Mouse (Mus musculus) lung, postnatal 0 days (tissue): ENCODE data around the gene Sirt6. TPM values are rescaled to one million over a fixed set of nuclear protein-coding genes. Genes with fewer than 3 reads are reported as not detected.

Source experiments
- ATAC-seq: fragments of 200-750 bp; cut with Nextera tagmentation; 2 replicates; pipeline ENCODE4 v1.8.0; 2017; ENCODE audit warnings: moderate library complexity
- DNase-seq: peaks from one replicate; pipeline ENCODE4 v3.0.0-alpha.2; 2016; ENCODE audit warnings: low spot score
- H3K27ac ChIP-seq: fragments of 300-500 bp; sonication (generic); 2 replicates; pipeline ENCODE4 v1.5.1; 2014; ENCODE audit warnings: antibody characterized with exemption, mild to moderate bottlenecking, low read length, mixed read lengths
- H3K27me3 ChIP-seq: fragments of 300-500 bp; sonication (generic); replicated peaks from 2 replicates; pipeline ENCODE4 v1.6.1; 2014; ENCODE audit warnings: low read length, mixed read lengths; ENCODE audit not compliant: insufficient read depth
- H3K36me3 ChIP-seq: fragments of 300-500 bp; sonication (generic); 2 replicates; pipeline ENCODE4 v1.6.1; 2014; ENCODE audit warnings: low read length, mixed read lengths; ENCODE audit not compliant: insufficient read depth
- H3K4me1 ChIP-seq: fragments of 300-500 bp; sonication (generic); 2 replicates; pipeline ENCODE4 v1.6.1; 2014; ENCODE audit warnings: antibody characterized with exemption, low read depth, low read length, mixed read lengths; ENCODE audit not compliant: insufficient read depth
- H3K4me2 ChIP-seq: fragments of 300-500 bp; sonication (generic); replicated peaks from 2 replicates; pipeline ENCODE4 v1.6.1; 2014; ENCODE audit warnings: low read depth, mild to moderate bottlenecking, low read length, moderate library complexity, mixed read lengths
- H3K4me3 ChIP-seq: fragments of 300-500 bp; sonication (generic); 2 replicates; pipeline ENCODE4 v1.5.1; 2014; ENCODE audit warnings: low read depth, low read length
- H3K9ac ChIP-seq: fragments of 300-500 bp; sonication (generic); replicated peaks from 2 replicates; pipeline ENCODE4 v1.6.1; 2014; ENCODE audit warnings: low read depth, mild to moderate bottlenecking
- H3K9me3 ChIP-seq: fragments of 300-500 bp; sonication (generic); 2 replicates; pipeline ENCODE4 v1.6.1; 2016; ENCODE audit warnings: low read length, mixed read lengths
- CTCF ChIP-seq: IDR thresholded peaks from 2 replicates; pipeline ENCODE4 v1.5.1; 2016; ENCODE audit warnings: antibody characterized with exemption, mild to moderate bottlenecking
- EP300 ChIP-seq: IDR thresholded peaks from 2 replicates; pipeline ENCODE4 v1.6.1; 2016; ENCODE audit warnings: antibody characterized with exemption, mild to moderate bottlenecking, control low read depth
- WGBS: fragments of 180-500 bp; shearing (Covaris S2); extraction: QIAGEN DNeasy Blood & Tissue Kit; methylation state at CpG from one replicate; pipeline ENCODE4 v1.1.7; 2014; 5-methylcytosine and 5-hydroxymethylcytosine counted together
- polyA plus RNA-seq: library from polyadenylated mRNA; unstranded; fragments of >200 nt; fragmentation: Nextera tagmentation; extraction: Ambion mirVana; gene quantifications from 2 replicates; pipeline ENCODE4 v1.2.1, GENCODE M21; 2015

The Sirt6 gene
- polyA plus RNA-seq, 1 experiment from 2014 or later, result 24.1 TPM

- TF ChIP-seq EP300, result no peak
- no peak for TF ChIP-seq CTCF
- Histone ChIP-seq H3K4me3 (no peak overlapping the region), H3K27ac (no peak overlapping the region), H3K4me1 (peaks cover 5% of the 10 kb centered on the region; the same call in 1 of the 2 replicates), H3K27me3 (no peaks in the 10 kb centered on the region), H3K36me3 (no peaks in the 10 kb centered on the region), H3K9me3 (no peaks in the 10 kb centered on the region), H3K9ac (no peak overlapping the region), H3K4me2 (no peak overlapping the region)
- 91% methylated on average over 4 of the region's 4 CpGs for WGBS
- DNase-seq, result no peak
- ATAC-seq, result no peak
Measured at GRCm38 (mm10) chr10:81645391-81645790, 17.8 kb upstream of the Sirt6 start.

GRCm38 (mm10) chr10:81644716-81645115 is 17.1 kb upstream of the Sirt6 start:
- WGBS, result 93% methylated on average over 18 of the region's 18 CpGs
- no peaks in the 10 kb centered on the region for H3K36me3 ChIP-seq
- no peak for ATAC-seq
- no peaks in the 10 kb centered on the region for H3K9me3 ChIP-seq
- H3K27me3 ChIP-seq, result no peaks in the 10 kb centered on the region
- H3K27ac ChIP-seq, result no peak overlapping the region
- H3K9ac ChIP-seq, result no peak overlapping the region
- H3K4me1 ChIP-seq, result peaks cover 5% of the 10 kb centered on the region; the same call in 1 of the 2 replicates
- no peak overlapping the region for H3K4me2 ChIP-seq
- no peak overlapping the region for H3K4me3 ChIP-seq
- DNase-seq, result no peak
- TF ChIP-seq EP300 (no peak), CTCF (no peak)

DNA sequence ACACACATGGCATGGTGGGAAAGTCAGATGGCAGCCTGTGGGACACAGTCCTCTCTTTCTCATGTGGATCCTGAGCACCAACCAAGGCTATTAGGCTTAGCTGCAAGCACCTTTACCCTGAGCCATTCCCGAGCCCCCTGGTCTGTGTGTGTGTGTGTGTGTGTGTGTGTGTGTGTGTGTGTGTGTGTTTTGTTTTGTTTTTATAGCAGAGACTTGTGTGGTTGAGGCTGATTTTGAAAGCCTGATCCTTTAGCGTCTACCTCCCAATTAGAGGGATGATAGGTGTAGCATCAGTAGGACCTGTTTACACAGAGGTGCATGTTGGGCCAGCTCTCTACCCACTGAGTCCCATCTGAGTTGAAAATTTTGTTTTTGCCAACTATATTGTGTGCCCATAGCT is 16.6 kb upstream of the Sirt6 start:
- Histone ChIP-seq H3K4me1 (peaks cover 5% of the 10 kb centered on the region; the same call in 1 of the 2 replicates), H3K27me3 (no peaks in the 10 kb centered on the region), H3K9ac (no peak overlapping the region), H3K36me3 (no peaks in the 10 kb centered on the region), H3K9me3 (no peaks in the 10 kb centered on the region), H3K4me2 (peak overlapping the region; percentile 63), H3K27ac (peak overlapping the region; percentile 68; the same call in 1 of the 2 replicates), H3K4me3 (peak overlapping the region; percentile 64; the same call in 1 of the 2 replicates)
- ATAC-seq, result no peak
- TF ChIP-seq CTCF, result no peak
- no peak for TF ChIP-seq EP300
- WGBS, result 48% methylated on average over 2 of the region's 2 CpGs
- no peak for DNase-seq

DNA sequence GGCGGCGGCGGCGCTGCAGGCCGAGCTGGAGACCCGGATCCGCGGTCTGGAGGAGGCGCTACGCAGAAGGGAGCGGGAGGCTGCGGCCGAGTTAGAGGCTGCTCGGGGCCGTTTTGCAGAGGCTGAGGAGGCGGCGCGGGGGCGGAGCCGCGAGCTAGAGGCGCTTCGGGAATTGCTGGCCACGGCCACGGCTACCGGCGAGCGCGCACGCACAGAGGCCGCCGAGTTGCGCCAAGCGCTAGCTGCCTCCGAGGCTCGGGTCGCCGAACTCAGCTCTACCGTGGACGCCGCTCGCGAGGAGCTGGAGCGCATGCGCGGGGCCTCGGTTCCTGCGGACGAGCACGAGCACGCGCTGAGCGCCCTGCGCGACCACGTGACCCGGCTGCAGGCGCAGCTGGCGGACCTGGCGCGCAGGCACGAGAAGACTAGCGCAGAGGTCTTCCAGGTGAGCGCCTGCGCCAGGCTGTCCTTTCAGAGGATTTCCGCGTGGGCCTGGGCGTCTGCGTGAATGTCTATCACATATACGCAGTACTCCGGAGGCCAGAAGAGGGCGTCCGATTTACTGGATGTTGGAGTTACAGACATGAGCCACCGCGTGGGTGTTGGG is 16.0 kb upstream of the Sirt6 start:
- H3K4me3 ChIP-seq, result peak overlapping the region; percentile 64
- peak overlapping the region; percentile 63 for H3K4me2 ChIP-seq
- WGBS, result under 1% methylated on average over 59 of the region's 75 CpGs
- TF ChIP-seq CTCF, result peak; percentile 65
- no peak for TF ChIP-seq EP300
- peak; percentile 95 for ATAC-seq
- H3K4me1 ChIP-seq, result peaks cover 5% of the 10 kb centered on the region; the same call in 1 of the 2 replicates
- H3K9me3 ChIP-seq, result no peaks in the 10 kb centered on the region
- H3K36me3 ChIP-seq, result no peaks in the 10 kb centered on the region
- peak overlapping the region; percentile 68 for H3K27ac ChIP-seq
- H3K27me3 ChIP-seq, result no peaks in the 10 kb centered on the region
- peak overlapping the region; percentile 61 for H3K9ac ChIP-seq
- peak; percentile 97 for DNase-seq

DNA sequence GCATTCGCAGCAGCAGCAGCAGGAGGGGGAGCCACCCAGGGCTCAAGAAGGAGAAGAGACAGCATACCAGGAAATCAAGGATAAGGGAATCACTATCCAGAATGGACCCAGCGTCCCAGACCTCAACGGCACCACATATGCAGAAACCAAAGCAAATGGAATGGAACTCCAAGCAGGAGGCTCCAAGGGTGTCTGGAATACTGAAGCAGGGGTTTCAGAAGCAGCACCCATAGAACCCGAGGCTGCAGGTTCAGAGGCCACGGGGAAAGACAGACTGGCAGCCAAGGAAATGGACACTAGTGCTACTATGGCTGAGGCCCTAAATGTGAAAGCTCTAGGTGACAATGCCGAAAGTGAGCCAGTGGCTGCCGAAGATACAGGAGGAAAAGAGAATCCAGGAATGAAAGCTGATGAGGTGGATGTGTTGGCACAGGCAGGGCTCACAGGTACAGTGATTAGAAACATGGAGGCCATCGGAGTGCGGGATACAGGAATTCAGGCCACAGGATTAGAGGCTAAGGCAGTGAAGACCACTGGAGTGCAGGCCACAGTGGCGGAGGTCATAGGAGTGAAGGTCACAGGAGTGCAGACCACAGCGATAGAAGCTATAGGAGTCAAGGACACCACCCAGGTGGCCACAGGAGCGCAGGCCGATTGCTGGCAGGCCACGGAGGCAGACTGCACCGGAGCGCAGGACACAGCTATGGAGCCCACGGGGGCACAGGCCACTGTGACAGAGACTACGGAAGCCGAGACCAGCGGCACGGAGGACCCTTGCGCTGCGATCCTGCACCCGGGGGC is 15.3 kb upstream of the Sirt6 start:
- no peaks in the 10 kb centered on the region for H3K36me3 ChIP-seq
- TF ChIP-seq EP300 (no peak), CTCF (no peak)
- no peaks in the 10 kb centered on the region for H3K9me3 ChIP-seq
- peaks cover 5% of the 10 kb centered on the region; the same call in 1 of the 2 replicates for H3K4me1 ChIP-seq
- H3K4me2 ChIP-seq, result peak overlapping the region; percentile 63
- DNase-seq, result no peak
- H3K27me3 ChIP-seq, result no peaks in the 10 kb centered on the region
- H3K9ac ChIP-seq, result peak overlapping the region; percentile 61
- peak overlapping the region; percentile 64 for H3K4me3 ChIP-seq
- ATAC-seq, result no peak
- WGBS, result 18% methylated on average over 22 of the region's 24 CpGs
- peak overlapping the region; percentile 68 for H3K27ac ChIP-seq

- DNase-seq (no peak), ATAC-seq (no peak)
- Histone ChIP-seq H3K9me3 (no peaks in the 10 kb centered on the region), H3K36me3 (no peaks in the 10 kb centered on the region), H3K9ac (0 out of 2 replicates have a peak overlapping the region, but pooled peaks have one; percentile 61), H3K27ac (no peak overlapping the region), H3K4me3 (peak overlapping the region; percentile 64; the same call in 1 of the 2 replicates), H3K27me3 (no peaks in the 10 kb centered on the region), H3K4me1 (peaks cover 5% of the 10 kb centered on the region; the same call in 1 of the 2 replicates), H3K4me2 (peak overlapping the region; percentile 63)
- WGBS, result 70% methylated on average over 8 of the region's 8 CpGs
- TF ChIP-seq EP300, result no peak
- no peak for TF ChIP-seq CTCF
Measured at GRCm38 (mm10) chr10:81641978-81642647, 14.5 kb upstream of the Sirt6 start.
